13 mouse cellular contexts compared by ENCODE assay signal in genomic region chr5:115160655-115161054, GRCm38 (mm10). TPM values are rescaled to one million over a fixed set of nuclear protein-coding genes. Genes with fewer than 3 reads are reported as not detected.
A peak's percentile ranks its signal among the peaks of the same experiment; 100 is the strongest.
DNase-seq lines count a peak whose midpoint lies in the region; TF ChIP-seq lines count a peak whose summit lies in the region.
"Had no signal": no experiment of that assay in that cellular context is flagged by ENCODE, and none has a peak within 500 bp of the region (broad histone marks: within the 10 kb centered on the region; RNA-seq: fewer than 3 reads in every experiment).

No protein-coding gene starts in this region.

- H3K27ac ChIP-seq in gastrocnemius, adult 2 months = peak overlapping the region; percentile 98
- H3K27ac ChIP-seq in layer of hippocampus, adult 2 months = peak overlapping the region; percentile 51; the same call in 1 of the 2 replicates
- H3K27ac ChIP-seq: embryonic facial prominence, embryonic 12.5 days; hindbrain, embryonic 15.5 days had no signal

- DNase-seq in gastrocnemius, adult 2 months = no peak
- no peak for DNase-seq in gastrocnemius, postnatal 10 days
- no peak for DNase-seq in layer of hippocampus, adult 2 months (ENCODE audit: low spot score in 2 of 2)
- no peak for DNase-seq in layer of hippocampus, adult 9-11 months
- DNase-seq in thymus, postnatal 0 days (ENCODE audit: low spot score) = peak; percentile 21
- no peak for DNase-seq in thymus, postnatal 36 days
- no peak for DNase-seq in right cerebral cortex, adult 18-20 months
- DNase-seq in frontal cortex, postnatal 25 days (ENCODE audit: low spot score in 2 of 2) = no peak
- DNase-seq: B cell, adult 2 months; cerebellum, adult 18-20 months had no signal

- H3K4me3 ChIP-seq in gastrocnemius, adult 2 months = peak overlapping the region; percentile 13; the same call in 1 of the 2 replicates
- H3K4me3 ChIP-seq in layer of hippocampus, adult 2 months = no peak overlapping the region
- H3K4me3 ChIP-seq: embryonic facial prominence, embryonic 12.5 days; hindbrain, embryonic 15.5 days; limb, embryonic 15.5 days had no signal

- intact Hi-C loops in gastrocnemius, adult 2 months (cut with DNase I) = no loop called here

- TF ChIP-seq CTCF in gastrocnemius, adult 2 months (IDR thresholded peaks at IDR 0.05) = no peak
- TF ChIP-seq CTCF in layer of hippocampus, adult 2 months (conservative IDR thresholded peaks at IDR 0.05) = no peak

RNA-seq across cellular contexts. Expression of gene Mlec, which starts 2.7 kb away (rescaled TPM):
- total RNA-seq in gastrocnemius, adult 2 months (2021) = 100 to 1,000 TPM; 138 to 200 TPM
- 100 to 1,000 TPM; 231 to 235 TPM for total RNA-seq in gastrocnemius, postnatal 10 days (2021)
- total RNA-seq in layer of hippocampus, adult 2 months (2021) = 10 to 100 TPM; 75.7 to 84.7 TPM
- polyA plus RNA-seq in thymus, postnatal 0 days (2015; fragmentation: Nextera tagmentation; extraction: Ambion mirVana) = 25.2 and 26.9 TPM in 2 replicates

RNA-seq across cellular contexts. Expression of gene Unc119b, which starts 25.9 kb away (rescaled TPM):
- 10 to 100 TPM; 11.8 to 15.7 TPM for total RNA-seq in gastrocnemius, adult 2 months (2021)
- 10 to 100 TPM; 13.4 to 18.5 TPM for total RNA-seq in gastrocnemius, postnatal 10 days (2021)
- total RNA-seq in layer of hippocampus, adult 2 months (2021) = 10 to 100 TPM; 25.9 to 28.0 TPM
- 25.0 and 27.5 TPM in 2 replicates for polyA plus RNA-seq in thymus, postnatal 0 days (2015; fragmentation: Nextera tagmentation; extraction: Ambion mirVana)

RNA-seq across cellular contexts. Expression of gene Cabp1, which starts 33.5 kb away (rescaled TPM):
- total RNA-seq in gastrocnemius, adult 2 months (2021) = 1 to 10 TPM in 1 of 2 experiments, under 1 TPM in 1; 0.79 to 1.5 TPM
- 1 to 10 TPM; 2.1 to 4.5 TPM for total RNA-seq in gastrocnemius, postnatal 10 days (2021)
- 100 to 1,000 TPM; 124 to 129 TPM for total RNA-seq in layer of hippocampus, adult 2 months (2021)
- 0.99 and 1.4 TPM in 2 replicates for polyA plus RNA-seq in thymus, postnatal 0 days (2015; fragmentation: Nextera tagmentation; extraction: Ambion mirVana)

RNA-seq across cellular contexts. Expression of gene Acads, which starts 41.5 kb away (rescaled TPM):
- 10 to 100 TPM; 49.9 to 81.7 TPM for total RNA-seq in gastrocnemius, adult 2 months (2021)
- total RNA-seq in gastrocnemius, postnatal 10 days (2021) = 10 to 100 TPM; 53.8 to 67.7 TPM
- total RNA-seq in layer of hippocampus, adult 2 months (2021) = 1 to 10 TPM; 6.5 to 7.3 TPM
- polyA plus RNA-seq in thymus, postnatal 0 days (2015; fragmentation: Nextera tagmentation; extraction: Ambion mirVana) = 51.6 and 58.6 TPM in 2 replicates

Comparison
In these comparisons a context has a peak if more than half of its experiments do, and no peak if none do; other contexts are left out.
1. RNA of gene Cabp1, which starts 33.5 kb away (total RNA-seq): 124 to 129 TPM in layer of hippocampus, adult 2 months; 2.1 to 4.5 TPM in gastrocnemius, postnatal 10 days and 0.79 to 1.5 TPM in gastrocnemius, adult 2 months; every median in the first group is over 10 times any median in the second.